Mouse (Mus musculus) spleen, adult 10 weeks (tissue): ENCODE results near the gene Cryge. TPM values are rescaled to one million over a fixed set of nuclear protein-coding genes. Genes with fewer than 3 reads are reported as not detected.

Experiments used
- polyA plus RNA-seq: library from polyadenylated mRNA; stranded (reverse); fragments of 350-450 nt; fragmentation: Illumina TruSeq; extraction: RNeasy Lipid Tissue Mini Kit (QIAGEN cat#74804); gene quantifications from one replicate; pipeline ENCODE4 v1.2.3, GENCODE M21; 2015; ENCODE audit warnings: low replicate concordance; ENCODE audit not compliant: insufficient read depth

The Cryge gene
- not detected for polyA plus RNA-seq

GRCm38 (mm10) chr1:65050952-65051351 is at the start of gene Cryge:
Cryge (minus strand) TSS chr1:65051149.

GRCm38 (mm10) chr1:65082188-65082587 is 31.2 kb upstream of the Cryge start, which contains the start of gene Crygb:
Crygb (minus strand) TSS chr1:65082288.

GRCm38 (mm10) chr1:65073589-65073988 is 22.6 kb upstream of the Cryge start, which contains the start of gene Crygc:
Crygc (minus strand) TSS chr1:65073689.

GRCm38 (mm10) chr1:65063352-65063751 is 12.4 kb upstream of the Cryge start, which contains the start of gene Crygd:
Crygd (minus strand) TSS chr1:65063452.

GRCm38 (mm10) chr1:65032641-65033040 is 18.3 kb downstream of the Cryge start, which contains the start of gene Akr1cl:
Akr1cl (minus strand) TSS chr1:65032759.

Other genes with a start within 250 kb of the Cryge start
- 32.5 TPM for gene Plekhm3, start 94.3 kb downstream of the Cryge start, polyA plus RNA-seq
- gene Akr1cl, start 18.4 kb downstream of the Cryge start, polyA plus RNA-seq = 2.5 TPM
- gene Crygd, start 12.3 kb upstream of the Cryge start, polyA plus RNA-seq = not detected
- gene Crygc, start 22.5 kb upstream of the Cryge start, polyA plus RNA-seq = not detected
- not detected for gene Crygb, start 31.1 kb upstream of the Cryge start, polyA plus RNA-seq
- gene Cryga, start 52.2 kb upstream of the Cryge start, polyA plus RNA-seq = not detected
- gene Gm28845, start 68.4 kb upstream of the Cryge start, polyA plus RNA-seq = not detected
- gene D630023F18Rik, start 72.1 kb upstream of the Cryge start, polyA plus RNA-seq = 0.14 TPM
- gene Idh1, start 135.4 kb upstream of the Cryge start, polyA plus RNA-seq = 67.6 TPM
- gene Pikfyve, start 135.5 kb upstream of the Cryge start, polyA plus RNA-seq = 43.6 TPM
- gene Pth2r, start 230.9 kb upstream of the Cryge start, polyA plus RNA-seq = not detected